Mouse (Mus musculus): ENCODE results near the gene Calhm3. TPM values are rescaled to one million over a fixed set of nuclear protein-coding genes. Genes with fewer than 3 reads are reported as not detected.

The Calhm3 gene
- polyA plus RNA-seq, 1 experiment from 2014 or later, result not detected

GRCm38 (mm10) chr19:47137051-47137581 lies 20.4 kb downstream of the Calhm3 start:
- Histone ChIP-seq H3K36me3 (peaks cover 13% of the 10 kb centered on the region; the same call in 1 of the 2 replicates), H3K9me3 (no peaks in the 10 kb centered on the region), H3K4me1 (replicated peaks) (peaks cover 21% of the 10 kb centered on the region), H3K27me3 (peaks cover 11% of the 10 kb centered on the region), H3K4me2 (peak overlapping the region; percentile 49), H3K9ac (peak overlapping the region; percentile 62), H3K4me3 (peak overlapping the region; percentile 30), H3K27ac (replicated peaks) (no peak overlapping the region)
- 52% methylated on average over 6 of the region's 6 CpGs for WGBS
- no peak for ATAC-seq (ENCODE audit: low read depth)

GRCm38 (mm10) chr19:47136170-47136569 lies 21.4 kb downstream of the Calhm3 start:
- no peak overlapping the region for H3K27ac ChIP-seq (replicated peaks)
- no peaks in the 10 kb centered on the region for H3K9me3 ChIP-seq
- H3K27me3 ChIP-seq, result peaks cover 11% of the 10 kb centered on the region
- H3K9ac ChIP-seq, result no peak overlapping the region
- H3K4me3 ChIP-seq, result no peak overlapping the region
- ATAC-seq (ENCODE audit: low read depth), result no peak
- no peak overlapping the region for H3K4me2 ChIP-seq
- peaks cover 21% of the 10 kb centered on the region for H3K4me1 ChIP-seq (replicated peaks)
- WGBS, result 82% methylated on average over 5 of the region's 5 CpGs
- peaks cover 23% of the 10 kb centered on the region for H3K36me3 ChIP-seq

DNA sequence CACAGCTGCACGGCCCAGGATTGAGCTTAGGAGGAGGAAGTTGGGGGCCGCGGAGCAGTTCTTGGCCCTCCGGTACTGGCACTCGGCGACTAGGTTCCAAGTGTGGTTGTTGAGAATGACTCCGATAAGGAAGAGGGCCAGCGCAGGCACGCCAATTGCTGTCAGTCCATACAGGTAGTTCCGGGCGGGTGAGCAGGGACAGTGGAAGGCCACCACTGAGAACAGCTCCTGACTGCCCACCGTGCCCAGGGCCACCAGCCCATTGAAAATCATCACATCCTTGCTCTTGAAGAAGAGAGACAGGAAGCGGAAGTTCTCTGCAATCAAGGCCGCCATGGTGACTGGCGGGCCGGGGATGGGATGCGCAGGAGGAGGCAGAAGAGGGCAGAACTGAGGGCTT lies 22.0 kb downstream of the Calhm3 start:
- Histone ChIP-seq H3K36me3 (peaks cover 29% of the 10 kb centered on the region), H3K9me3 (no peaks in the 10 kb centered on the region), H3K4me1 (replicated peaks) (peaks cover 21% of the 10 kb centered on the region), H3K9ac (no peak overlapping the region), H3K27me3 (peaks cover 11% of the 10 kb centered on the region), H3K4me2 (no peak overlapping the region), H3K27ac (replicated peaks) (no peak overlapping the region), H3K4me3 (no peak overlapping the region)
- WGBS, result 90% methylated on average over 17 of the region's 17 CpGs
- no peak for ATAC-seq (ENCODE audit: low read depth)

DNA sequence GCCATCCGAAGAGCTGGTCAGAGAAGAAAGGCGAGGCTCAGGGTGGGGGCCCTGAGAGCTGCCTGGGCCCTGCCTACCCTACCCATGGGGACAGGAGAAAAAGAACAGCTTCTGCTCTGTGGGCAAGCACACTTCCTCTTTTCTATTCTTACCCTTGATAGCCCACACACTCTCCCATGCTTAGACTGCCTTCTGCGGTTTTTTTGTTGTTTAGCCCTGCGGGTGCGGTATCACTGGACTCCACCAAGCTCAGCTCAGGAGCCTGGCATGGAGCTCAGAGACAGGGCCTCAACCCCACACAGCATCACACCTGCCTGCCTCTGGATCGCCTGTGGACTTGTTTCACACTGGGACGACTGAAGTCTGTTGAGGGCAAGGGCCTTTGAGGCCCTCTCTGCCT lies 24.4 kb downstream of the Calhm3 start:
- no peak overlapping the region for H3K4me3 ChIP-seq
- no peak overlapping the region for H3K27ac ChIP-seq (replicated peaks)
- H3K4me2 ChIP-seq, result no peak overlapping the region
- peaks cover 53% of the 10 kb centered on the region for H3K36me3 ChIP-seq
- no peak overlapping the region for H3K9ac ChIP-seq
- 94% methylated on average over 7 of the region's 7 CpGs for WGBS
- H3K4me1 ChIP-seq (replicated peaks), result peaks cover 16% of the 10 kb centered on the region
- H3K9me3 ChIP-seq, result no peaks in the 10 kb centered on the region
- no peak for ATAC-seq (ENCODE audit: low read depth)
- no peaks in the 10 kb centered on the region for H3K27me3 ChIP-seq

GRCm38 (mm10) chr19:47130551-47131125 lies 26.9 kb downstream of the Calhm3 start:
- H3K9ac ChIP-seq, result no peak overlapping the region
- H3K27me3 ChIP-seq, result no peaks in the 10 kb centered on the region
- WGBS, result 95% methylated on average over 15 of the region's 15 CpGs
- no peak overlapping the region for H3K4me2 ChIP-seq
- peaks cover 78% of the 10 kb centered on the region for H3K36me3 ChIP-seq
- no peak for ATAC-seq (ENCODE audit: low read depth)
- H3K9me3 ChIP-seq, result no peaks in the 10 kb centered on the region
- H3K27ac ChIP-seq (replicated peaks), result no peak overlapping the region
- no peaks in the 10 kb centered on the region for H3K4me1 ChIP-seq (replicated peaks)
- no peak overlapping the region for H3K4me3 ChIP-seq

GRCm38 (mm10) chr19:47128835-47129234 lies 28.7 kb downstream of the Calhm3 start:
- no peak overlapping the region for H3K4me2 ChIP-seq
- WGBS, result 91% methylated on average over 11 of the region's 11 CpGs
- ATAC-seq (ENCODE audit: low read depth), result no peak
- no peak overlapping the region for H3K27ac ChIP-seq (replicated peaks)
- no peak overlapping the region for H3K4me3 ChIP-seq
- H3K4me1 ChIP-seq (replicated peaks), result no peaks in the 10 kb centered on the region
- H3K36me3 ChIP-seq, result peaks cover 96% of the 10 kb centered on the region
- no peaks in the 10 kb centered on the region for H3K9me3 ChIP-seq
- no peaks in the 10 kb centered on the region for H3K27me3 ChIP-seq
- H3K9ac ChIP-seq, result no peak overlapping the region

DNA sequence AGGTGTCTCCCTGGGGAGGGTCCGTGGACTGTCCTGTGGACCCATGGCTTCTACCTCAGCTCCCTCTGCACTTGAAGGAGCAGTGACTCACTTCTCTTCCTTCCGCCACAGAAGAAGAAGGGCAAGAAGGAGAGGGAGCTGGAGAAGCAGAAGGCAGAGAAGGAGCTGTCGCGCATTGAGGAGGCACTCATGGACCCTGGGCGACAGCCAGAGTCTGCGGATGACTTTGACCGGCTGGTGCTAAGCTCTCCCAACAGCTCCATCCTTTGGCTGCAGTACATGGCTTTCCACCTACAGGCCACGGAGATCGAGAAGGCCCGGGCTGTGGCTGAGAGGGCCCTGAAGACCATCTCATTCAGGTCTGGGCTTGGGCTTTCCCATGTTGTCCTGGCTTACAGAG lies 29.4 kb downstream of the Calhm3 start:
- Histone ChIP-seq H3K9me3 (no peaks in the 10 kb centered on the region), H3K9ac (no peak overlapping the region), H3K4me1 (replicated peaks) (no peaks in the 10 kb centered on the region), H3K27ac (replicated peaks) (no peak overlapping the region), H3K4me3 (no peak overlapping the region), H3K4me2 (no peak overlapping the region), H3K27me3 (no peaks in the 10 kb centered on the region), H3K36me3 (peaks cover 94% of the 10 kb centered on the region)
- 98% methylated on average over 10 of the region's 10 CpGs for WGBS
- no peak for ATAC-seq (ENCODE audit: low read depth)

DNA sequence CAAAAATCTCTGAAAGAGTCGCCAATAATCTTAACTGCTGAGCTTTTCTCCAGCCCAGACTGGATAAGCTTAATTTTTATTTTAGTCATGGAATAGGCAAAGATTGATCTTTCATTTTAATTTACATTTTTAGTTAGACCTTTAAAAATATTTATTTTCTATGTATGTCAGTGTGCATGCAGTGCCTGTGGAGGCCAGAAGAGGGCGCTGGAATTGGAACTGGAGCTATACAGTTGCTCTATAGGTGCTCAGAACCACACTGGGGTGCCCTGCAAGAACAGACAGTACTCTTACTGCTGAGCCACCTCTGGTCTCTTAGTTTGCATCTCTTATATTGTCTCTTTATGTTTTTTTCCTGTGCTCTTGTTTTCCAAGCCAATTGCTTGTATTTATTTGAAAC lies 34.8 kb downstream of the Calhm3 start:
- H3K27ac ChIP-seq (replicated peaks), result no peak overlapping the region
- H3K9me3 ChIP-seq, result no peaks in the 10 kb centered on the region
- 29% methylated on average over 2 of the region's 2 CpGs for WGBS
- ATAC-seq (ENCODE audit: low read depth), result no peak
- H3K4me2 ChIP-seq, result no peak overlapping the region
- peaks cover 77% of the 10 kb centered on the region for H3K36me3 ChIP-seq
- H3K4me1 ChIP-seq (replicated peaks), result no peaks in the 10 kb centered on the region
- no peak overlapping the region for H3K9ac ChIP-seq
- H3K27me3 ChIP-seq, result no peaks in the 10 kb centered on the region
- H3K4me3 ChIP-seq, result no peak overlapping the region

DNA sequence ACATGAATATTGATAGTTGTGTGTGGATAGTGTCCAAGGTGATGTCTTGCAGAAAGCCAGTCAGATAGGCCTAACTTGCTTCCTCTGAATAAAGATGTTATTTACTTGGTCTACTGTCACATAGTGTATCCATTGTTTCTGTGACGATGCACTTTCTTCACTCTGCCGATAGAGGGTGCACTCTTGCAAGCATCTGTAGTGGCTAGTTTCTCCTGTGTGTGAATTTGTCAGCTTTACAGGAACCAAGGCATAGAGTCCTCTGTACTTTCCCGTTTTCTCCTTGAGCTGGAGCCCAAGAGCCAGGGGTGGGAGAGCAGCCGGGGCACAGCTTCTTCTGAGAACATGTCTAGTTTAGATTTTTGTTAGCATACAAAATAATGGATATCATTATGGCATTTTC lies 36.5 kb downstream of the Calhm3 start:
- no peak overlapping the region for H3K4me3 ChIP-seq
- ATAC-seq (ENCODE audit: low read depth), result no peak
- H3K4me2 ChIP-seq, result no peak overlapping the region
- H3K36me3 ChIP-seq, result peaks cover 76% of the 10 kb centered on the region
- H3K27me3 ChIP-seq, result no peaks in the 10 kb centered on the region
- H3K27ac ChIP-seq (replicated peaks), result no peak overlapping the region
- no peak overlapping the region for H3K9ac ChIP-seq
- H3K9me3 ChIP-seq, result no peaks in the 10 kb centered on the region
- WGBS, result 49% methylated on average over 4 of the region's 4 CpGs
- no peaks in the 10 kb centered on the region for H3K4me1 ChIP-seq (replicated peaks)

GRCm38 (mm10) chr19:47118634-47119033 lies 38.9 kb downstream of the Calhm3 start:
- H3K36me3 ChIP-seq, result peaks cover 77% of the 10 kb centered on the region
- no peak overlapping the region for H3K4me2 ChIP-seq
- H3K27me3 ChIP-seq, result no peaks in the 10 kb centered on the region
- ATAC-seq (ENCODE audit: low read depth), result no peak
- H3K27ac ChIP-seq (replicated peaks), result no peak overlapping the region
- H3K9me3 ChIP-seq, result no peaks in the 10 kb centered on the region
- H3K9ac ChIP-seq, result no peak overlapping the region
- H3K4me1 ChIP-seq (replicated peaks), result no peaks in the 10 kb centered on the region
- no peak overlapping the region for H3K4me3 ChIP-seq
- WGBS, result 89% methylated on average over 2 of the region's 2 CpGs

DNA sequence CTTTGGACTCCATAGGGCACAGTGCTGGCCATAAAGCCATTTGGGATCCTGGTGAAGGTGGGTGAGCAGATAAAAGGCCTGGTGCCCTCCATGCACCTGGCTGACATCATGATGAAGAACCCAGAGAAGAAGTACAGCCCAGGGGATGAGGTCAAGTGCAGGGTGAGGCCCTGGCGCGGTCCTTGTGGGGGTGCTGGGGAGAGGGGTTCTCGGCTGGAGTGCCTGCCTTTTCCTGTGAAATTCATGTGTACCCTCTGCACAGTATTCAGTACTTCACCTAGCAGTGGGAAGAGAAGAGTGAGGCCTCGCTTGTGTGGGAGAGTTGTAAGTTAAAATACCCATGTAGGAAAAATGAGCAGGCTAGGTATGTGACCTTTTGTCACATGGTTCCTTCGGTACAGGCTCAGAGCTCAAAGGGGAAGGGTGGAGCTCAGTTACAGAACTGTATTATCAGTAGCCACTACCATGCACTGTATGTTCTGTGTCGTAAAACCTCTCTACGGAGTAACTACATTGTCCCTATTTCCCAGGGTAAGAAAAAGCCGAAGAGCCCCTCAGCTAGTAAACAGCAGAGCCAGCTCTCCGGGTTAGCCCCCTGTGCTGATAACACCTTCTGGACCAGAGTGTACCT lies 52.8 kb downstream of the Calhm3 start:
- no peak overlapping the region for H3K27ac ChIP-seq (replicated peaks)
- H3K9me3 ChIP-seq, result no peaks in the 10 kb centered on the region
- no peaks in the 10 kb centered on the region for H3K27me3 ChIP-seq
- no peak overlapping the region for H3K4me2 ChIP-seq
- WGBS, result 96% methylated on average over 9 of the region's 9 CpGs
- H3K4me3 ChIP-seq, result no peak overlapping the region
- ATAC-seq (ENCODE audit: low read depth), result no peak
- H3K9ac ChIP-seq, result no peak overlapping the region
- peaks cover 100% of the 10 kb centered on the region for H3K36me3 ChIP-seq
- H3K4me1 ChIP-seq (replicated peaks), result no peaks in the 10 kb centered on the region

All from neural tube, embryonic 13.5 days (tissue).